Mouse (Mus musculus) forebrain, postnatal 0 days (tissue): ENCODE data around the gene Cd300c2. TPM values are rescaled to one million over a fixed set of nuclear protein-coding genes. Genes with fewer than 3 reads are reported as not detected.
A peak's percentile ranks its signal among the peaks of the same experiment; 100 is the strongest.
"Not testable (repeated sequence)": the region's sequence is repeated elsewhere in the genome, so short reads cannot be mapped to it uniquely, and the experiment has no call there.

Experiments used
- ATAC-seq: fragments of 200-750 bp; cut with Nextera tagmentation; 2 replicates; pipeline ENCODE4 v1.8.0; 2017; ENCODE audit warnings: mild to moderate bottlenecking, moderate library complexity
- DNase-seq: peaks from one replicate; pipeline ENCODE4 v3.0.0-alpha.2; 2015
- H3K27ac ChIP-seq: fragments of 300-500 bp; sonication (generic); 2 replicates; pipeline ENCODE4 v1.5.1; 2014; ENCODE audit warnings: low read depth, mild to moderate bottlenecking, antibody characterized with exemption, low read length, moderate library complexity, mixed read lengths
- H3K27me3 ChIP-seq: fragments of 300-500 bp; sonication (generic); 2 replicates; pipeline ENCODE4 v1.6.1; 2014; ENCODE audit warnings: mild to moderate bottlenecking, low read length, mixed read lengths; ENCODE audit not compliant: insufficient read depth
- H3K36me3 ChIP-seq: fragments of 300-500 bp; sonication (generic); 2 replicates; pipeline ENCODE4 v1.6.1; 2014; ENCODE audit warnings: mild to moderate bottlenecking, moderate library complexity; ENCODE audit not compliant: insufficient read depth
- H3K4me1 ChIP-seq: fragments of 300-500 bp; sonication (generic); 2 replicates; pipeline ENCODE4 v1.6.1; 2014; ENCODE audit warnings: antibody characterized with exemption; ENCODE audit not compliant: insufficient read depth
- H3K4me2 ChIP-seq: fragments of 300-500 bp; sonication (generic); 2 replicates; pipeline ENCODE4 v1.6.1; 2014; ENCODE audit warnings: low read depth, mild to moderate bottlenecking, moderate library complexity
- H3K4me3 ChIP-seq: fragments of 300-500 bp; sonication (generic); 2 replicates; pipeline ENCODE4 v1.5.1; 2014; ENCODE audit warnings: low read depth, low read length, mixed read lengths
- H3K9ac ChIP-seq: fragments of 300-500 bp; sonication (generic); 2 replicates; pipeline ENCODE4 v1.6.1; 2014; ENCODE audit warnings: mild to moderate bottlenecking
- H3K9me3 ChIP-seq: fragments of 300-500 bp; sonication (generic); 2 replicates; pipeline ENCODE4 v1.6.1; 2016; ENCODE audit warnings: low read length
- CTCF ChIP-seq: sonication (generic); IDR thresholded peaks from 2 replicates; pipeline ENCODE4 v1.5.1; 2016; ENCODE audit warnings: antibody characterized with exemption, control low read depth, low read depth
- WGBS: fragments of 180-500 bp; shearing (Covaris S2); extraction: QIAGEN DNeasy Blood & Tissue Kit; methylation state at CpG from one replicate; pipeline ENCODE4 v1.1.7; 2014; 5-methylcytosine and 5-hydroxymethylcytosine counted together
- polyA plus RNA-seq: library from polyadenylated mRNA; unstranded; fragments of >200 nt; fragmentation: Nextera tagmentation; extraction: Ambion mirVana; gene quantifications from 2 replicates; pipeline ENCODE4 v1.2.1, GENCODE M21; 2015
- total RNA-seq: library from RNA; depleted of rRNA; stranded (reverse); fragments of >200 nt; gene quantifications from 2 replicates; pipeline ENCODE4 v1.2.3, GENCODE M21; 2014; rRNA removed

The Cd300c2 gene
- total RNA-seq = 1.5 TPM in 2 replicates
- 2.5 and 2.8 TPM in 2 replicates for polyA plus RNA-seq

DNA sequence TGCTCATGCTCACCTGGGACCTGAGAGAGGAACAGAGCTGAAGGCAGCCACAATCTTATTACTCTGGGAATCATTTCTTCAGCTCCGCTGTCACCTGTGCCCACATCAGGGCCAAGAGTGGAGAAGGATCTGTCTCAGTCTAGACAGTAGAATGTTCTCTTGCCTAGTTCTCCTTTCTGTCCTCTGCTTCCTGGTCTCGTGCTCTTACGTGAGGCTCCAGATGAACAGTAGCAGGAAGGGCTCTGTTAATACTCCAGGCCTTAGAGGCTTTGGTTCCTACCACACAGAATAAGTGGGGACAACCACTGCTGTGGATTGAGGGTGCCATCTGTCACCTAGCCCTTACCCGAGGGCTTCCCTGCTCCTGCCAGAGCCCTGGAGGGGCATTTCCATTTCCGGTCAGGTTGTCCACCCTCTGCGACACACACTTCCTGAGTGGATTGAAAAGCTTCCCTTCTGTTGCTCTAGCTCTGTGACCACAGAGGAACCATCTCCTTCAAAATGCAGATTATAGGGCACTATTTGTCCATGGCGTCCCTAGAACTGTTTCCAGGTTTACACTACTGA lies at the start of gene Cd300c2:
Gene Cd300c2 (minus strand): TSS at position 407 of the 567 bp plus-strand sequence.
- Histone ChIP-seq H3K4me2 (no peak within 1 kb of the TSS), H3K9ac (no peak within 1 kb of the TSS), H3K4me1 (no peaks in the 10 kb centered on the region), H3K4me3 (no peak within 1 kb of the TSS), H3K27ac (no peak within 1 kb of the TSS), H3K9me3 (no peaks in the 10 kb centered on the region), H3K27me3 (no peaks in the 10 kb centered on the region), H3K36me3 (no peaks in the 10 kb centered on the region)
- ATAC-seq = no peak
- no peak for TF ChIP-seq CTCF
- WGBS = 85% methylated on average over 7 of the region's 7 CpGs
- no peak for DNase-seq

DNA sequence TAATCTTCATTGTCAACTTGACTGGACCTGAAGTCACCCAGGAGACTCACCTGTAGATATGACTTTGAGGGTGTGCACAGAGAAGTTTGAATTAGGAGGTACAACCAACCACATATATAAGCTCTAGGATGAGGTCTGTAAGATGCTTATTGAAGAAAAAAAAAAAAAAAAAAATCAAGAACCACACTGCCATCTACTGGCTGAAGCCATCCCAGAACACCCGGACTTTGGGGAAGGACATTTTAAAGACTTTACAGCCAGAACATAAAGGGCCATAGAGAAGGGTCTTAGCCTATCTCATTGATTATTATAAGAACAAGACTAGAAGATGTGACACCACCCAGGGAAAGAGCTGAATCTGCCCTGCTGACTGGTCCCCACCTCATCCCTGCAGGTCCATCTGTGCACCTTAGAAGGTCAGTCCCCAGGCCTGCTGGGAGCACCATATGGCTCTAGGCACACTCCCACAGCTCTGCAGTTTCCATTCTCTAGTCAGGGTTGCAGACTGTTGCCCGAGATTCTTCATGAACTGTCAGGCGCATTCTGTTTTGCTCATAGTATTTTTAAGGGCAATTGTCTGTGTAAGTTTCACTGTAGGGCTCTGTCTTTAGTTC lies 47.7 kb upstream of the Cd300c2 start:
- ATAC-seq (no peak), DNase-seq (no peak)
- WGBS = 50% methylated on average over 3 of the region's 3 CpGs
- Histone ChIP-seq H3K36me3 (no peaks in the 10 kb centered on the region), H3K9ac (no peak overlapping the region), H3K27me3 (0 out of 2 replicates have a peak, but pooled peaks cover 3% of the 10 kb centered on the region), H3K4me1 (no peaks in the 10 kb centered on the region), H3K4me2 (no peak overlapping the region), H3K27ac (no peak overlapping the region), H3K9me3 (no peaks in the 10 kb centered on the region), H3K4me3 (no peak overlapping the region)
- peak; percentile 43; the same call in 1 of the 2 replicates for TF ChIP-seq CTCF

DNA sequence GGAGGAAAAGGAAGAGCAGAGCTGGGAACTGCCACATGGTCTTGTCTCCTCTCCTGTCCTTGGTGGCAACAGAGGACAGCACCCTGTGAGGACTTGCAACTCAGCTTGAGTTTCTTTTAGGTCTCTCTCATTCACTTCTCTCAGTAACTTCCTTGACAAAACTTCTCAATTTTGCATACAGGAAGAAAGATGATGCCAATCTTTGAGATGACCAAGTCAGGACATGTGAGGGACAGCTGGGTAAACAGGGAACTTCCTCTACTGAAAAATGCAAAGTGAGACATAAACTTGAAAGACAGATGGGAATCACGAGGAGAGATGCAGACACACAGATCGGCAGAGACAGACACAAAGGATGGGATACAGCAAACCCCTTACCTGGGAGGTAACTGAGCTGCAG lies 46.6 kb upstream of the Cd300c2 start, which contains the start of gene Cd300ld3:
Gene Cd300ld3 (minus strand): TSS at position 151 of the 400 bp plus-strand sequence.
- H3K9ac ChIP-seq = no peak within 1 kb of the TSS
- no peak for DNase-seq
- no peak for TF ChIP-seq CTCF
- no peak within 1 kb of the TSS for H3K4me3 ChIP-seq
- no peak within 1 kb of the TSS for H3K4me2 ChIP-seq
- no peaks in the 10 kb centered on the region for H3K36me3 ChIP-seq
- WGBS = 82% methylated on average over 2 of the region's 2 CpGs
- H3K27me3 ChIP-seq = 0 out of 2 replicates have a peak, but pooled peaks cover 3% of the 10 kb centered on the region
- no peaks in the 10 kb centered on the region for H3K4me1 ChIP-seq
- no peak within 1 kb of the TSS for H3K27ac ChIP-seq
- no peak for ATAC-seq
- no peaks in the 10 kb centered on the region for H3K9me3 ChIP-seq

DNA sequence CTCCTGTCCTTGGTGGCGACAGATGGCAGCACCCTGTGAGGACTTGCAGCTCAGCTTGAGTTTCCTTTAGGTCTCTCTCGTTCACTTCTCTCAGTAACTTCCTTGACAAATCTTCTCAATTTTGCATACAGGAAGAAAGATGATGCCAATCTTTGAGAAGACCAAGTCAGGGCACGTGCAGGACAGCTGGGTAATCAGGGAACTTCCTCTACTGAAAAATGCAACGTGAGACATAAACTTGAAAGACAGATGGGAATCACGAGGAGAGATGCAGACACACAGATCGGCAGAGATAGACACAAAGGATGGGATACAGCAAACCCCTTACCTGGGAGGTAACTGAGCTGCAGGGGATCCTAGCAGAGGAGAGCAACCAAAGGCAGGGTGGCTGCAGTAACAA lies 36.0 kb upstream of the Cd300c2 start, which contains the start of gene Cd300ld5:
Gene Cd300ld5 (minus strand): TSS at position 101 of the 400 bp plus-strand sequence.
- H3K4me2 ChIP-seq, DNase-seq, H3K36me3 ChIP-seq, H3K9me3 ChIP-seq, H3K27me3 ChIP-seq, H3K4me3 ChIP-seq, H3K4me1 ChIP-seq, H3K27ac ChIP-seq, ATAC-seq, H3K9ac ChIP-seq: not testable (repeated sequence)
- no CpG with 5 or more reads among the region's 6 CpGs for WGBS

DNA sequence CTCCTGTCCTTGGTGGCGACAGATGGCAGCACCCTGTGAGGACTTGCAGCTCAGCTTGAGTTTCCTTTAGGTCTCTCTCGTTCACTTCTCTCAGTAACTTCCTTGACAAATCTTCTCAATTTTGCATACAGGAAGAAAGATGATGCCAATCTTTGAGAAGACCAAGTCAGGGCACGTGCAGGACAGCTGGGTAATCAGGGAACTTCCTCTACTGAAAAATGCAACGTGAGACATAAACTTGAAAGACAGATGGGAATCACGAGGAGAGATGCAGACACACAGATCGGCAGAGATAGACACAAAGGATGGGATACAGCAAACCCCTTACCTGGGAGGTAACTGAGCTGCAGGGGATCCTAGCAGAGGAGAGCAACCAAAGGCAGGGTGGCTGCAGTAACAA lies 25.2 kb upstream of the Cd300c2 start, which contains the start of gene Cd300ld4:
Gene Cd300ld4 (minus strand): TSS at position 101 of the 400 bp plus-strand sequence.
- not testable (repeated sequence) for H3K4me3 ChIP-seq, ATAC-seq, H3K27me3 ChIP-seq, DNase-seq, H3K4me2 ChIP-seq, H3K4me1 ChIP-seq, H3K9ac ChIP-seq, H3K27ac ChIP-seq, H3K36me3 ChIP-seq, H3K9me3 ChIP-seq
- WGBS = no CpG with 5 or more reads among the region's 6 CpGs

DNA sequence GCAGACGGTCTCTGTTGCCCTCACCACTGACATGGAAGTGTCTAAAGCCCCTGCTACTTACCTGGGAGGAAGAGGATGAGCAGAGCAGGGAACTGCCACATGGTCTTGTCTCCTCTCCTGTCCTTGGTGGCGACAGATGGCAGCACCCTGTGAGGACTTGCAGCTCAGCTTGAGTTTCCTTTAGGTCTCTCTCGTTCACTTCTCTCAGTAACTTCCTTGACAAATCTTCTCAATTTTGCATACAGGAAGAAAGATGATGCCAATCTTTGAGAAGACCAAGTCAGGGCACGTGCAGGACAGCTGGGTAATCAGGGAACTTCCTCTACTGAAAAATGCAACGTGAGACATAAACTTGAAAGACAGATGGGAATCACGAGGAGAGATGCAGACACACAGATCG lies 14.4 kb upstream of the Cd300c2 start, which contains the start of gene Cd300ld2:
Gene Cd300ld2 (minus strand): TSS at position 101 of the 400 bp plus-strand sequence.
- H3K9me3 ChIP-seq, H3K4me1 ChIP-seq: not testable (repeated sequence)
- WGBS = no CpG with 5 or more reads among the region's 7 CpGs

DNA sequence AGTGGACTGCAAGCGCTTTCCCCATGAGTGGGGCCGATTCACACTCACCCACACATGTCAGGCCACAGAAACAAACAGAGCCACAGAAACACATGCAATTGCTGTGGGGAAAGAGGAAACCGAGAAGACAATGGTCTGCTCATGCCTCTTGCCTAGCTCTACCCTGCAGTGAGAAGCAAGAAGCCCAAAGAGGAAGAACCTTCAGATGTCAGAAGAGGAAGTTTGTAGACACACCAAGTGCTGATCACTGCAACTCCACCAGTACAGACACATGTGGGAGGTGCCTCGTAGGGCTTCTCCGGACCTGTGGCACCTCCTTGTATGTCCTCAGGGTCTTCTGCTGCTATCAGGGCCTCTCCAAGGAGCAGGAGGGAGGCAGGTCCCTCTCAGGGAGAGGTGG lies 2.4 kb upstream of the Cd300c2 start:
- 91% methylated on average over 5 of the region's 5 CpGs for WGBS
- TF ChIP-seq CTCF = no peak
- Histone ChIP-seq H3K4me3 (no peak overlapping the region), H3K9me3 (no peaks in the 10 kb centered on the region), H3K4me2 (no peak overlapping the region), H3K9ac (no peak overlapping the region), H3K4me1 (no peaks in the 10 kb centered on the region), H3K36me3 (no peaks in the 10 kb centered on the region), H3K27me3 (no peaks in the 10 kb centered on the region), H3K27ac (no peak overlapping the region)
- ATAC-seq = no peak
- DNase-seq = no peak

More for the DNA sequence above, 14.4 kb upstream of the Cd300c2 start, which contains the start of gene Cd300ld2:
- not testable (repeated sequence) for H3K4me2 ChIP-seq, H3K27me3 ChIP-seq, ATAC-seq, DNase-seq, H3K4me3 ChIP-seq, H3K27ac ChIP-seq, H3K36me3 ChIP-seq, H3K9ac ChIP-seq
